Mouse (Mus musculus): ENCODE results near the gene Astn2.

- TF ChIP-seq GATA1 (IDR thresholded peaks at IDR 0.05; ENCODE audit: borderline replicate concordance, low read length) (no peak), FLI1 (IDR thresholded peaks at IDR 0.05; ENCODE audit: low read length) (no peak)
Observed at GRCm38 (mm10) chr4:65441746-65442145, 962.7 kb downstream of the Astn2 start.
